Mouse (Mus musculus): ENCODE measurements at regions not wholly inside any gene's neighbourhood (a gene's known extent, or its start where the extent isn't known, plus 50 kb on each side); places are given as distances from the start of the nearest gene placed in this dataset.
A peak's percentile ranks its signal among the peaks of the same experiment; 100 is the strongest.

DNA sequence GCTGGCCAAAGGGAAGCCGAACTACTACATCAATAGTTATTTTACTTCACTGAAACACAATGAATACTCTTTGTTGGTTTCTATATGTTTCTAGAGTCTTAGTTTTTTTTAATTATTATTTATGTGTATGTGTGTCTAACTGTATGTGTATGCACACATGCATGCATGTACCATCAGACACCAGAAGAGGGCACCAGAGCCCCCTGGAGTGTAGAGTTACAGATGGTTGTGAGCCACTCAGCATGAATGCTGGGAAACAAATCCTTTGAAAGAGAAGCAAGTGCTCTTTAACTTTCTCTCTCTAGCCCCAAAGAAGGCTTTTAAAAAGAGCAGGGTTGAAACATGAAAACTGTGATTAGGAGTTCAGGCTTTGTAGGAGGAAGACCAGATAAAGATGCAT lies 290.7 kb downstream of the Sorl1 start:
- DNase-seq = no peak

DNA sequence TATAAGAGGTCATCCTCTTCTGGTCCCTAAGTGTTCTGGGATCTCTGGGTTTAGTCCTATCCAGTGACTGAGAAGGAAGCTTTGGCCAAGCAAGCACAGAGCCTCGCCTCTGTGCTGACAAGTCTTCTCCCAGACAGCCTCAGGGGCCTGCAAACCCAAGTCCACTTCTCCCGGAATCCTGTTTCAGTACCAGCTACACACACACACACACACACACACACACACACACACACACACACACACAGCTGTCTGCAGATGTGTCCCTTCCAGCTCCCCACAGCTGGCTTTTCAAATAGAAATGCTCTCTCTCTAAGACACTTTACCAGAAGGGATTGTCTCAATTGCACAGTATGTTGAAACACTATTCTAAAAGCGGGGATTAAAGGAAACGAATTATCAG lies 296.7 kb downstream of the Sorl1 start:
- DNase-seq = no peak

GRCm38 (mm10) chr9:41821401-41821800 lies 302.7 kb downstream of the Sorl1 start:
- no peak for DNase-seq

- no peak for DNase-seq
Observed at GRCm38 (mm10) chr9:41817740-41818461, 306.2 kb downstream of the Sorl1 start.

DNA sequence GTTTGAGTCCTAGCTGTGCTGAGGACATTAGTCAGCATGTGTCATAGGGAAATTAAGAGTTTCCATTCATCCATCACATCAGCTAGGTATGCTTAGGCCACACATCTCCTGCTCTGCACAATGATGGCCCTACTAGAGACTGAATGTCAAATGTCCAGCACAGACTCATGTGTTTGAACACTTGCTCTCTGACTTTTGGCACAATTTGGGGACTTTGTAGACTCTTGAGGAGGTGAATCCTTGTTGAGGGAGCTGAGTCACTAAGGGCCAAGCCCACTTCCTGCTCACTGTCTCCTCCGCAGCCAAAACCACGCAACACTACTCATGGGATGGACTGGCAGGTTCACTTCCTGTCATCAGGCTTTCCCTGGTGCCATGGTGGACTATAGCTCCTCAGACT lies 308.2 kb downstream of the Sorl1 start:
- no peak for DNase-seq

DNA sequence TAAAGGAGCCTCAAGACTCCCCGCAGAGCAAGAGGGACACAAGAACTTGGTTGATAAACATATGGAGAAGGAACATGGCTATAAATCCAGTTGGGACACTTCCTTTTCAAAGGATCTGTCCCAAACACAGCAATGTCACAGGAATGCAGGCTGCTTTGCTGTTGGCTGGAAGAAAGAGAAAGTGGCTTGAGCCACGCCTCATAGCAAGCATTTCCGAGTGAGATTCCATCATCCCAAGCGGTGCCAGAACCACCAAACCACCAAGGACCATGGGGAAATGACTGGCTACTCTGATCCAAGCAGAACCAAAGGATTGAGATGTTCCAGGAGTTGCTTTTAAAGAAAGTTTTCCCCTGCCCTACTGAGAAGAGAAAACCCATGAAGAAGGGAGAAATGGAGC lies 314.8 kb downstream of the Sorl1 start:
- DNase-seq = no peak

GRCm38 (mm10) chr9:41808791-41809190 lies 315.3 kb downstream of the Sorl1 start:
- DNase-seq = no peak

- DNase-seq = no peak
Observed at GRCm38 (mm10) chr9:41806289-41806621, 317.8 kb downstream of the Sorl1 start.

DNA sequence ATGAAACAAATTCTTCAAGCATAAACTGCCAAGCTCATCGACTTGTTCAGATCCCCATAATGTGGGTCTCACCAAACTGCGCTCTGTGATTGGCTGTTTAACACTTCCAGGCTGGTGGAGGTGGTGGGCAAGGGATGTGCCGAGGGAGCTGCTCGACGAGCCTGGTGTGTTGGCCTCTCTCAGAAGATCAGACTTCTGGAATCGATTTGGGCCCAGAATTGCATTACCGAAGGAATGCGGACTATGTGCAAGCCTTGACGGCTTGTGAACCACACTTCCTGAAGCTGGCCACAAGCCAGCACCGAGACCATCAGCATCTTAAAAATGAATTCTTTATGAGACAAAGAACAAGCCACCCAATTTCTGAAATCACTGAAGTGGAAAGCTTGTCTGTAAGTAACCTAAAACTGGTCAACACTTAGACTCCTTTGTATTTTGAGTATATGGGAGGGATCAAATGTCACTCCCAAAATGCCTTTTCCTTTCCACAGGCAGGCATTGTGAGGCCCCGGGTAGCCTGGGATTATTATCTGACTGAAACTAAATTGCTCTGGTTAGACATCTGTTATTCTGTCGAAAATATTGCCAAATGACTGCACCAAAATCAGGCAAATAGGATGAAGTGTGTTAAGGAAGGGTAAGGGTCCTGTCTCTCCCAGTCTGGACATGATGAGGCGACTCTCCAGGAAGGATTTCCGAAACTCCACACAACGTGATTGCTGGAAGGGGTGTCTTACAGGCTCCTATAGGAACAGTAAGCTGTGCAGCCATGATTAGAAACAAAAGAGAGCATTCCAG lies 318.4 kb downstream of the Sorl1 start:
- DNase-seq = peak; percentile 33

DNA sequence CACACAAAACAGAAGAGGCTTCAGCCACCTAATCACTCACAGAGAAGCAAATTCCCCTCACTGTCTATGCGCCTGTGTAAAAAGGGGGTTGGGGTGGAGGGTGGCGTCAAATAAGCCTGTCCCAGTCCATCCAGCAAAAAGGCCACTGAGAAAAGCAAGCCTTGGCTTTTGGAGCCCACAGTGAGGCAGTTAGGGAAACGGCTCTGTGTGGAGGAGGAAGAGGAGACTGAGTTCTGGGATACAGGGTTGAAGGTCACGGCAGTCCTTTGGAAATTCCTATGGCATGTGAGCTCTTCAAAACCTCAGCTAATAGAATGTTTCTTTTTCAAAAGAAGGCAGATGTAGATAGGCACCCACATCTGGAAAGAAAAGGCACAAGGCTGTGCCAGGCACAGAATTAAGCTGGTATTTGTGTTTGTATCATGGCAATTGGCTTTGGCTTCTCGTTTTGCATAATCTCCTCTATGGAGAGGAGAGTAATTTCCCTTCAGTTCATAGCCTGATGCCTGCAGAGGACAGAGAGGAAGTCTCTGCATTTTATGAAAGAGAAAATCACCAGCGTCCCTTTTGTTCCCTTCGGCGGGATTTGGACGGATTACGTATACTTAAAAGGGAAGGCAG lies 319.3 kb downstream of the Sorl1 start:
- DNase-seq = no peak

GRCm38 (mm10) chr9:41803680-41804460 lies 320.2 kb downstream of the Sorl1 start:
- DNase-seq = peak; percentile 52

GRCm38 (mm10) chr9:41801376-41801775 lies 322.7 kb downstream of the Sorl1 start:
- no peak for DNase-seq

DNA sequence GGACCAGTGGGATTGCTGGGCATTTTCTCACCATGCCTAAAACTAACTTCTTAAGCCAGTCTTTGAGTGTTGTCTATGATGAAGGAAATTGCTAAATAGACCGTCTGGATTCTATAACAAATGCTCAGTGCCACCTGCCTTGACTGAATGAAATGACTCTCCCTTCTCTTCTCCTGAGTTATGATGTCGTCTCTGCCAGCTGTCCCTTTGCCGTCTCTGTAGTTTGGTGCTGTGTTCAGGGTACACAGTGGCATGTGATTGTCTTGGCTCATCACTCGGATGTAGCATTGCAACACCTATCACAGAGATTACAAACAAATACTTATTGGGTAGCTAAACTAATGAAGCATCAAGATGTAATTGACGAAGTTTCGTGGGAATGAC lies 331.3 kb downstream of the Sorl1 start:
- DNase-seq = no peak

DNA sequence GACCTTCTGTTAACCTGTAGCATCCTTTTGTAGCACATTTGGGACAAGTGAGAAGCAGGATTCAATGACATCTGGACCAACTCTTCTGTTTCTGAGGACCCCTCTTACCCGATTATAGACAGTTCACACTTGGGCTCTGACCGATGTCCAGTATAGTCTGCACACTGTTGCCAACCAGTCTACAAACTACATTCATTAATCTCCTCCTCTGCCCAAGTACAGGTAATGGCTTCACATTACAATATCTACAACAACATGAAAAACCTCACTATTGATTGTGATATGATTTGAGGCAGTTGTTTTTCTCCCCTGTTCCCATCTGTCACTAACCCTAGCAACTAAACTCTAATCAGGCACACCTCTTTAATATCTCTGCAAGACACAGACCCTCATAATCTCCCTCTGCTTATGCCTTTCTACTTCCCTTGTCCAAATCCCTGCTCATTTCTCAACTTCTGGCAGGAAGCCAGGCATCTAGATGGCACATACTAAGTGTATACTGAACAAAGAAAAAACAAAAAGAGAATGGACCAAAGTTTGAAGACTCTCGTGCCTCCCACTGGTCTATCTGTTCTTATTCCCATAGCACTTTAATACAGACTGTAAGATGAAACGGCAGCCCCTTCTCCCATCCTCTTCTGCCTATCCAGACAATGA lies 331.8 kb downstream of the Sorl1 start:
- no peak for DNase-seq

- DNase-seq = no peak
Observed at GRCm38 (mm10) chr9:41791501-41792172, 332.5 kb downstream of the Sorl1 start.

- no peak for DNase-seq
Observed at GRCm38 (mm10) chr9:41785131-41785530, 339.0 kb downstream of the Sorl1 start.

GRCm38 (mm10) chr9:41772281-41772902 lies 351.7 kb downstream of the Sorl1 start:
- DNase-seq = no peak

DNA sequence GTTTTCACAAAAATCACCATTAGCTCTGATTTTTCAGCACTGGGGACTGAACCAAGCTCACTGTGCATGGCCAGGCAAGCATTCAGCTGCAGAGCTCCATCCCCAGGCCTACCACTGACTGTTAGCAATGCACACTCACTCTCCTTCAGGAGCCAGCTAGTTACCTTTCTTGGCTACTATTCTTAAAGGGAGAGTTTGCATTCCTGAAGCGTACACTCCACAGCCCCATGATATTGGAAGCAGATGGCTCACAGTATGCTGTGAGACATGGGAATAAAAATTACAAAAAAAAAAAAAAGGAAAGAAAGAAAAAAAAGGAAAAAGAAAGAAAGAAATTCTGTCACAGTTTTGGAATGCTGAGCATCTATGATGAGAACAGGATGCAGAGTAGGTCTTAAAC lies 352.8 kb downstream of the Sorl1 start:
- no peak for DNase-seq

- no peak for DNase-seq
Observed at GRCm38 (mm10) chr9:41768316-41768715, 355.8 kb downstream of the Sorl1 start.

DNA sequence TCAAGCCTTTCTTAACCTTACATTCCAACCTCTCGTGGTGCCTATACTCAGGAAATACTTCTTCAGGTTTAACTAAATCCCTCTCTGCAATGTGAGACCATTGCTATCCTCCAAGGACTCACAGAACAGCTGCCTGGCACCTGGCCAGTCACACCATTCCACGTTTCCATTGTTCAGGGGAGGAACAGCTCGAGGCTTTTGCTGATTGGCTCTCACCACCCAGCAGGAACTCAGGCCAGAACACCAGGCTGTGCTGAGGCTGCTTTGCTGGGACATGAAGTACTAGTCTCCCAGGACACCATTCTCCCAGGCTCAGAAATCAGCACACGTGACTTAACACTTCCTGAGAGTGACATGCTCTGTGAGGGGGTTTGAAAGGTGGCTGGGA lies 357.6 kb downstream of the Sorl1 start:
- DNase-seq = peak; percentile 38

DNA sequence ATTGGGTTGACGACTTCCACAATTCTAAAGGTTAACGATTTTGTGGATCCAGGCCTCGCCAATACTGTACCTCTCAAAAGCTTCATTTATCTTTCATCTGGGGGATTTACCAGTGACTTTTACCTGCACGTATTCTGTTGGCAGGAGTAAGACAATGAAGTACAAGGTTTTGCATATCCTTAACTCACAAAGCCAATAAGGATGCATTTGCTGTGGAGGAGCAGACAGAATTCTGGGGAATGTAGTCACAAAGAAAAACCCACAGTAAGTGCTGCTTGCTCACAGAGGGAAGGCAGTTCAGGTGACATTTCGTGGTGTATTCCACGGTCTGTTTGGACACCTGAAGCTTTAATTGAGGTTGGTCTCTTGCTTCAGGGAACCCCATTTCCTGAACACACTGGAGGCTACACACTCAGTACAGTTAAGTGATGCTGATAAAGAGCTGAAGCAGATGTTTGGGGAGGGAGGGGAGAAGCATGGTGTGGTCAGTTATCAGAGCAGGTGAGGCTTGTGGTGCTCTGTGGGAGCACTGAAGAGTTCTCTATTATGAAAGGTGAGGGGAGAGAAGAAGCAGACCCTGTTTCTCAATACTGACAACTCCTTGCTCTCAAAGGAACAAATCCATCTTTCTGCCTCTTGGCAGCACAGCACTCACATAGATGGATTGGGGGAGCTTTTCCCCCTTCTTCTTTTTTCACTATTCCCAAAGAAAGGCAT lies 358.1 kb downstream of the Sorl1 start:
- DNase-seq = no peak
